Mouse (Mus musculus) MEL (cell line): Measurements from ENCODE around the gene Caprin1. TPM values are rescaled to one million over a fixed set of nuclear protein-coding genes. Genes with fewer than 3 reads are reported as not detected.

Experiments used
- DNase-seq: peaks from one replicate; pipeline ENCODE4 v3.0.0; 2011; ENCODE audit warnings: low read depth, low spot score
- H3K27ac ChIP-seq: 2 replicates; pipeline ENCODE4 v1.5.1; 2012; ENCODE audit warnings: low read depth, mild to moderate bottlenecking, control low read depth, low read length, moderate library complexity; ENCODE audit not compliant: control insufficient read depth
- H3K27me3 ChIP-seq, 2 experiments: fragments of 150-350 bp in 1 of 2; sonication (generic) in 1 of 2; 2 replicates each; pipeline ENCODE4 v1.6.1; 2012; ENCODE audit warnings: low read length in 2 of 2, mild to moderate bottlenecking in 2 of 2, improper control_type of control experiment in 1 of 2, moderate library complexity in 1 of 2; ENCODE audit not compliant: insufficient read depth in 2 of 2, control insufficient read depth in 1 of 2
- H3K36me3 ChIP-seq, 2 experiments: 2 replicates each; pipeline ENCODE4 v1.6.1; 2012 to 2014; ENCODE audit warnings: low read length in 2 of 2, improper control_type of control experiment in 1 of 2, inconsistent platforms in 1 of 2, mild to moderate bottlenecking in 1 of 2; ENCODE audit not compliant: insufficient read depth in 2 of 2, control insufficient read depth in 1 of 2
- H3K4me1 ChIP-seq, 2 experiments: fragments of 150-350 bp in 1 of 2; sonication (generic) in 1 of 2; 2 replicates each; pipeline ENCODE4 v1.6.1; 2012; ENCODE audit warnings: low read length in 2 of 2, improper control_type of control experiment in 1 of 2, mild to moderate bottlenecking in 1 of 2; ENCODE audit not compliant: insufficient read depth in 2 of 2, control insufficient read depth in 1 of 2
- H3K4me3 ChIP-seq, 2 experiments: fragments of 150-350 bp in 1 of 2; sonication (generic) in 1 of 2; 2 replicates each; pipeline ENCODE4 v1.5.1; 2012; ENCODE audit warnings: low read depth in 2 of 2, low read length in 2 of 2, mild to moderate bottlenecking in 2 of 2, moderate library complexity in 2 of 2, control low read depth in 1 of 2, improper control_type of control experiment in 1 of 2; ENCODE audit not compliant: control insufficient read depth in 1 of 2, insufficient read depth in 1 of 2
- H3K79me2 ChIP-seq: 2 replicates; pipeline ENCODE4 v1.6.1; 2012; ENCODE audit warnings: mild to moderate bottlenecking, low read length, moderate library complexity; ENCODE audit not compliant: control insufficient read depth, poor library complexity, insufficient read depth
- H3K9ac ChIP-seq: 2 replicates; pipeline ENCODE4 v1.6.1; 2012; ENCODE audit warnings: low read depth, mild to moderate bottlenecking, control low read depth, low read length, moderate library complexity; ENCODE audit not compliant: control insufficient read depth, poor library complexity, severe bottlenecking
- H3K9me3 ChIP-seq: fragments of 150-350 bp; sonication (generic); replicated peaks from 2 replicates; pipeline ENCODE4 v1.6.1; 2012; ENCODE audit warnings: mild to moderate bottlenecking, low read length, improper control_type of control experiment, moderate library complexity; ENCODE audit not compliant: insufficient read depth
- BHLHE40 ChIP-seq: IDR thresholded peaks from 2 replicates; pipeline ENCODE4 v1.6.1; 2012; ENCODE audit warnings: low read depth, mild to moderate bottlenecking, inconsistent platforms, low read length, improper control_type of control experiment, borderline replicate concordance
- CHD2 ChIP-seq: IDR thresholded peaks from 2 replicates; pipeline ENCODE4 v1.6.1; 2011; ENCODE audit warnings: low read length, improper control_type of control experiment
- E2F4 ChIP-seq: IDR thresholded peaks from 2 replicates; pipeline ENCODE4 v1.6.1; 2011; ENCODE audit warnings: low read depth, low read length, improper control_type of control experiment, borderline replicate concordance
- ELF1 ChIP-seq: IDR thresholded peaks from 2 replicates; pipeline ENCODE4 v1.6.1; 2014; ENCODE audit warnings: low read depth, mild to moderate bottlenecking, inconsistent platforms, low read length, improper control_type of control experiment, moderate library complexity
- ETS1 ChIP-seq: IDR thresholded peaks from 2 replicates; pipeline ENCODE4 v1.6.1; 2012; ENCODE audit warnings: low read depth, mild to moderate bottlenecking, inconsistent platforms, low read length, improper control_type of control experiment, moderate library complexity
- GABPA ChIP-seq: IDR thresholded peaks from 2 replicates; pipeline ENCODE4 v1.6.1; 2012; ENCODE audit warnings: low read depth, mild to moderate bottlenecking, inconsistent platforms, low read length, improper control_type of control experiment, moderate library complexity
- HCFC1 ChIP-seq: IDR thresholded peaks from 2 replicates; pipeline ENCODE4 v1.6.1; 2012; ENCODE audit warnings: low read depth, mild to moderate bottlenecking, inconsistent platforms, low read length, improper control_type of control experiment, moderate library complexity
- JUND ChIP-seq: IDR thresholded peaks from 2 replicates; pipeline ENCODE4 v1.6.1; 2011; ENCODE audit warnings: low read depth, mild to moderate bottlenecking, improper control_type of control experiment, low read length
- KAT2A ChIP-seq: conservative IDR thresholded peaks from 2 replicates; pipeline ENCODE4 v1.6.1; 2012; ENCODE audit warnings: low read depth, low read length, improper control_type of control experiment, inconsistent platforms
- MAFK ChIP-seq: IDR thresholded peaks from 2 replicates; pipeline ENCODE4 v1.6.1; 2011; ENCODE audit warnings: low read depth, mild to moderate bottlenecking, low read length, improper control_type of control experiment, borderline replicate concordance
- MAX ChIP-seq: IDR thresholded peaks from 2 replicates; pipeline ENCODE4 v1.6.1; 2011; ENCODE audit warnings: low read length, improper control_type of control experiment
- MAZ ChIP-seq: IDR thresholded peaks from 2 replicates; pipeline ENCODE4 v1.6.1; 2012; ENCODE audit warnings: low read depth, mild to moderate bottlenecking, inconsistent platforms, low read length, improper control_type of control experiment
- MXI1 ChIP-seq: IDR thresholded peaks from 2 replicates; pipeline ENCODE4 v1.6.1; 2011; ENCODE audit warnings: mild to moderate bottlenecking, low read depth, low read length, improper control_type of control experiment
- MYB ChIP-seq: IDR thresholded peaks from 2 replicates; pipeline ENCODE4 v1.6.1; 2011; ENCODE audit warnings: mild to moderate bottlenecking, low read depth, low read length, improper control_type of control experiment
- NRF1 ChIP-seq: IDR thresholded peaks from 2 replicates; pipeline ENCODE4 v1.6.1; 2014; ENCODE audit warnings: low read depth, mild to moderate bottlenecking, inconsistent platforms, low read length, improper control_type of control experiment, moderate library complexity; ENCODE audit not compliant: poor library complexity, insufficient read depth, severe bottlenecking
- POLR2A ChIP-seq, 2 experiments: IDR thresholded peaks; 2 replicates each; pipeline ENCODE4 v1.6.1; 2011 to 2012; ENCODE audit warnings: low read length in 2 of 2, mild to moderate bottlenecking in 2 of 2, control low read depth in 1 of 2, improper control_type of control experiment in 1 of 2, low read depth in 1 of 2, moderate library complexity in 1 of 2; ENCODE audit not compliant: control insufficient read depth in 1 of 2, insufficient read depth in 1 of 2, poor library complexity in 1 of 2
- POLR2AphosphoS2 ChIP-seq: IDR thresholded peaks from 2 replicates; pipeline ENCODE4 v1.6.1; 2011; ENCODE audit warnings: low read length, improper control_type of control experiment
- POLR2AphosphoS5 ChIP-seq: IDR thresholded peaks from 2 replicates; pipeline ENCODE4 v1.6.1; 2012; ENCODE audit warnings: low read depth, borderline replicate concordance, mild to moderate bottlenecking, inconsistent platforms, low read length, moderate library complexity, mixed read lengths
- RCOR1 ChIP-seq: IDR thresholded peaks from 2 replicates; pipeline ENCODE4 v1.6.1; 2012; ENCODE audit warnings: low read depth, mild to moderate bottlenecking, inconsistent platforms, low read length, improper control_type of control experiment
- SIN3A ChIP-seq: IDR thresholded peaks from 2 replicates; pipeline ENCODE4 v1.6.1; 2012; ENCODE audit warnings: low read length, improper control_type of control experiment, inconsistent platforms
- TAL1 ChIP-seq: IDR thresholded peaks from 2 replicates; pipeline ENCODE4 v1.6.1; 2012; ENCODE audit warnings: mild to moderate bottlenecking, inconsistent platforms, low read length, moderate library complexity, mixed read lengths
- TCF12 ChIP-seq: IDR thresholded peaks from 2 replicates; pipeline ENCODE4 v1.6.1; 2014; ENCODE audit warnings: low read depth, mild to moderate bottlenecking, inconsistent platforms, low read length, improper control_type of control experiment, moderate library complexity
- UBTF ChIP-seq: IDR thresholded peaks from 2 replicates; pipeline ENCODE4 v1.6.1; 2012; ENCODE audit warnings: low read depth, mild to moderate bottlenecking, inconsistent platforms, low read length, improper control_type of control experiment, moderate library complexity, borderline replicate concordance; ENCODE audit not compliant: insufficient read depth
- USF2 ChIP-seq, 2 experiments: IDR thresholded peaks; 2 replicates each; pipeline ENCODE4 v1.6.1; 2011 to 2012; ENCODE audit warnings: improper control_type of control experiment in 2 of 2, low read length in 2 of 2, borderline replicate concordance in 1 of 2, inconsistent platforms in 1 of 2, low read depth in 1 of 2, mild to moderate bottlenecking in 1 of 2; ENCODE audit not compliant: insufficient read depth in 1 of 2
- ZC3H11A ChIP-seq: IDR thresholded peaks from 2 replicates; pipeline ENCODE4 v1.6.1; 2012; ENCODE audit warnings: low read depth, mild to moderate bottlenecking, inconsistent platforms, low read length, improper control_type of control experiment
- ZKSCAN1 ChIP-seq: IDR thresholded peaks from 2 replicates; pipeline ENCODE4 v1.6.1; 2012; ENCODE audit warnings: low read depth, mild to moderate bottlenecking, inconsistent platforms, low read length, improper control_type of control experiment, moderate library complexity
- ZMIZ1 ChIP-seq: IDR thresholded peaks from 2 replicates; pipeline ENCODE4 v1.6.1; 2012; ENCODE audit warnings: low read depth, mild to moderate bottlenecking, inconsistent platforms, low read length, improper control_type of control experiment, moderate library complexity
- polyA plus RNA-seq, 2 experiments: library from polyadenylated mRNA; stranded (reverse) in 1 of 2; unstranded in 1 of 2; fragments of >175 nt in 1 of 2; fragments of >200 nt in 1 of 2; gene quantifications; 2 replicates each; pipeline versions ENCODE4 v1.2.1 to v1.2.4; 2012; ENCODE audit warnings: low replicate concordance in 2 of 2, low read depth in 1 of 2; ENCODE audit not compliant: insufficient read length in 2 of 2, insufficient read depth in 1 of 2, missing spikeins in 1 of 2
- total RNA-seq: library from RNA; depleted of rRNA; stranded (reverse); fragments of 300-350 nt; gene quantifications from 2 replicates; pipeline ENCODE4 v1.2.3, GENCODE M21; 2012

Caprin1 gene
- total and polyA plus RNA-seq, 3 experiments, result 209 to 426 (median 239) TPM

DNA sequence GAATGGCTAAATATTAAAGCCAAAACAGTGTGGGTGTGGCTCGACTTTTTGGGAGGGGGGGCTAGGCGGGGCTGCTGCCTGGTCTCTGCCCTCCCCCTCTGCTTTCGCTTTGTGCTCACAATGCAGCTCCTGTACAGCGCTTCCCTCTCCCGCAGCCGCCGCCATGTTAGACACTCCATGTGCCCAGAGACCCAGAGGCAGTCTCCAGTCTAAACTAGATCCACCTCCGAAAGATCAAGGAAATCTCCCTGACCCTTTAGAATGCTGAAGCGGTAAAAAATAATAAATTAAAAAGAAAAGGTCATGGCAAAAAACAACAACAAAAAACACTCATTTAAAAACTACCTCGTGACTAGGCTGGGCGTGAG lies 1.6 kb downstream of the Caprin1 start (continued):
- no peak for TF ChIP-seq ZC3H11A
- TF ChIP-seq GABPA, result no peak
- TF ChIP-seq POLR2AphosphoS5, result no peak
- TF ChIP-seq NRF1, result no peak
- peak; percentile 66 for TF ChIP-seq POLR2AphosphoS2
- TF ChIP-seq JUND, result no peak
- TF ChIP-seq E2F4, result no peak
- TF ChIP-seq ELF1, result 0 out of 2 replicates have a peak, but pooled peaks have one; percentile 6
- TF ChIP-seq USF2 (IDR thresholded peaks at IDR 0.05; ENCODE audit: borderline replicate concordance in 1 of 2, insufficient read depth in 1 of 2, low read depth in 1 of 2, low read length in 2 of 2), result no peak
- TF ChIP-seq MAX, result peak; percentile 92
- no peak for TF ChIP-seq TAL1
- TF ChIP-seq ZMIZ1, result peak; percentile 78; the same call in 1 of the 2 replicates
- TF ChIP-seq KAT2A, result no peak
- TF ChIP-seq SIN3A, result peak; percentile 88
- TF ChIP-seq HCFC1, result peak; percentile 62; the same call in 1 of the 2 replicates
- no peak for TF ChIP-seq UBTF

DNA sequence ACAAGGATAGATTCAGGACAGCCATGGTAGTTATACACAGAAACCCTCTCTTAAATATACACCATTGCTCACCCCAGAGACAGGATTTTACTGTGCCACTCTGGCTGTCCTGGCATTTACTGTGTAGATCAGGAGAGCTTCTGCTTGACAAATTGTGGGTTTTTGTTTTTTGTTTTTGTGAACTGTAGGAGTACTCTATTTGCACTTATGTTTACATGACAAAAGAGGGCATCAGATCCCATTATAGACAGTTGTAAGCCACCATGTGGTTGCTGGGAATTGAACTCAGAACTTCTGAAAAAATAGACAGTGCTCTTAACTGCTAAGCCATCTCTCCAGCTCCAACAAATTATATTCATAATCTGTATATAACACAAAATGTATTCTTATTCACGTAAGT lies 5.4 kb downstream of the Caprin1 start:
- peaks cover 49 to 67% of the 10 kb centered on the region in 2 experiments for H3K36me3 ChIP-seq
- peaks cover 8 to 12% of the 10 kb centered on the region in 2 experiments; a peak in 3 of 4 replicates for H3K4me1 ChIP-seq
- H3K79me2 ChIP-seq, result peaks cover 72% of the 10 kb centered on the region
- H3K27ac ChIP-seq, result no peak overlapping the region
- H3K9ac ChIP-seq, result no peak overlapping the region
- H3K9me3 ChIP-seq, result no peaks in the 10 kb centered on the region
- H3K4me3 ChIP-seq, result no peak overlapping the region
- DNase-seq, result no peak
- H3K27me3 ChIP-seq, result no peaks in the 10 kb centered on the region
- no peak for TF ChIP-seq ZKSCAN1
- no peak for TF ChIP-seq UBTF
- no peak for TF ChIP-seq MXI1
- no peak for TF ChIP-seq USF2 (IDR thresholded peaks at IDR 0.05; ENCODE audit: borderline replicate concordance in 1 of 2, insufficient read depth in 1 of 2, low read depth in 1 of 2, low read length in 2 of 2)
- no peak for TF ChIP-seq MAZ
- TF ChIP-seq RCOR1, result no peak
- no peak for TF ChIP-seq MYB
- no peak for TF ChIP-seq TCF12
- no peak for TF ChIP-seq MAFK
- TF ChIP-seq SIN3A, result no peak
- no peak for TF ChIP-seq TAL1
- no peak for TF ChIP-seq NRF1
- TF ChIP-seq GABPA, result no peak
- no peak for TF ChIP-seq JUND
- TF ChIP-seq E2F4, result no peak
- no peak for TF ChIP-seq CHD2
- TF ChIP-seq ETS1, result no peak
- no peak for TF ChIP-seq BHLHE40
- no peak for TF ChIP-seq POLR2A (IDR thresholded peaks at IDR 0.05; ENCODE audit: control insufficient read depth in 1 of 2, insufficient read depth in 1 of 2, low read depth in 1 of 2, low read length in 2 of 2, poor library complexity in 1 of 2)
- TF ChIP-seq, all 39 proteins: peak for 0
